Mouse (Mus musculus): ENCODE results near the gene Cyp2d40.
"Not testable (repeated sequence)": the region's sequence is repeated elsewhere in the genome, so short reads cannot be mapped to it uniquely, and the experiment has no call there.

Gene Cyp2d40

DNA sequence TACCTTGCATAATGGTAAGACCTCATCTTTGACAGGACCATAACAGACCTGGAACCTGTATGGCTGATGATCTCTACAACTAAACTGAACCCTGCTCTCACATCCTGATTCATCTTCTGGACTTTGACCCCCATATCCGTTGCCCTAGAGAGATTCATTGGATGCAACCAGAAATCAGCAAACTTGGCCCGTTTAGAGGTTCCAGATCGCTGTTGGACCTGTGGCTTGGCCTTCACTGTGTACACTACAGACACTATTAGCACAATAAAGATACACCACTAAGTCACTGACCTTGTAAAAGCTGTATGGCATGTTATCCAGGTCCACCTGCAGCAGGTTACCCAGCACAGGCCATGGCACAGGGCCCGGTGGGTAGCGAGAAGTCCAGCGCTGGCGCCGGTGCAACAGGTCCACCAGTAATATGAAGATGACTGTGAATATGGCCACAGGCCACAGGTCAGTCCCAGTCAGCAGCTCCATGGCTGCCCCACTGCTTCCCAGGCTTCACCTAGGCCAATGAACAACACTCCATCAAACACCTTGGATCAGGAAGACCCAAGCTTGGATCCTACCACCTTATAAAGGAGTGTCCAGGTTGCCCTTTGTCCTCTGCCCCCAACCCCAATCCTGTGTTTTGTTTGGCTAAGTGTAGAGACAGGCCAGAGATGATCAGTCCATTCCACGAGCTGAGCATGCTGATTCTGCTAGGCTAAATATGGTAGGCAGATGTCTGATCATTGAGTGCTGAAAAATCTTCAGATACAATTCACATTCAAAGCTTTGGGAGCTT, at the start of gene Cyp2d40:
Gene Cyp2d40, minus strand, starts transcription at position 553 of the 790 bp plus-strand sequence.
- in situ Hi-C loops (cut with MboI): no loop called here

DNA sequence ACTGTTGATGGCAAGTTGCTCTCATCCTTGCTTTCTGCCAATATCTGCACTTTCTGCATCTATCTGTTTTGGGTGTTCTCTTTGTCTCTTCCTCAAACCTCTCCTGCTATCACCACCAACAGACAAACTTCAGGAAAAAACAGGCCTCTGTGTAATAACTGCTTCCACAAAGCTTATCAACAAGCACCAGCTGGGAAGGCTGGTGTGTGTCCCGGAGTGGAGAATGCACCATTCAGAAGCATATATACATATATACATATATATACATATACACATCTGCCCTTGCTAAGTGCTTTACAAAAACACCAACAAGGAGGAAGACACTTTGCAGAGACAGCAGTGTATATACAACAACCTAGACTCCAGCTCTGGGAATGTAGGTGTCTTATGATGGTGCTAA, 46.6 kb upstream of the Cyp2d40 start:
- in situ Hi-C loops (cut with MboI): no loop called here

DNA sequence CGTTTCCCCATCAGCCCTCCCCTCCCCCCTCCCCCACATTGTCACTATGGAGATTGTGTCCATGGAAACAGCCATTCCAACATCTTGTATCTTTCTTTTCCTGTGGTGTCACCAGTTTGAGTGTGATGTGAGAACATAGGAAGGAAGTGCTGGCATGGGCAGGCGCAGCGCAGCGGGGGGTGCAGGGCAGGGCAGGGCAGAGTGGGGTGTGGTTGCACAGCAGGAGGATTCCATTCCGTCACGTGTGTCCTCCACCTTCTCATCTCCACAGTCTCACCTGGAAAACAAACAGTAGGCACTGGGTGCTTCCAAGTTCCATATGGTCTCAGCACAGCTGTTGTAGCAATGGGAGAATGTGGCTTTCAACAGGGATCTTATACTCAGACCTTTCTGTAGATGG, 45.5 kb upstream of the Cyp2d40 start:
- in situ Hi-C loops (cut with MboI): loop anchor here (10.0 kb wide), 1 partner anchor 225 kb away; the partner anchor contains the start of gene Nfam1

DNA sequence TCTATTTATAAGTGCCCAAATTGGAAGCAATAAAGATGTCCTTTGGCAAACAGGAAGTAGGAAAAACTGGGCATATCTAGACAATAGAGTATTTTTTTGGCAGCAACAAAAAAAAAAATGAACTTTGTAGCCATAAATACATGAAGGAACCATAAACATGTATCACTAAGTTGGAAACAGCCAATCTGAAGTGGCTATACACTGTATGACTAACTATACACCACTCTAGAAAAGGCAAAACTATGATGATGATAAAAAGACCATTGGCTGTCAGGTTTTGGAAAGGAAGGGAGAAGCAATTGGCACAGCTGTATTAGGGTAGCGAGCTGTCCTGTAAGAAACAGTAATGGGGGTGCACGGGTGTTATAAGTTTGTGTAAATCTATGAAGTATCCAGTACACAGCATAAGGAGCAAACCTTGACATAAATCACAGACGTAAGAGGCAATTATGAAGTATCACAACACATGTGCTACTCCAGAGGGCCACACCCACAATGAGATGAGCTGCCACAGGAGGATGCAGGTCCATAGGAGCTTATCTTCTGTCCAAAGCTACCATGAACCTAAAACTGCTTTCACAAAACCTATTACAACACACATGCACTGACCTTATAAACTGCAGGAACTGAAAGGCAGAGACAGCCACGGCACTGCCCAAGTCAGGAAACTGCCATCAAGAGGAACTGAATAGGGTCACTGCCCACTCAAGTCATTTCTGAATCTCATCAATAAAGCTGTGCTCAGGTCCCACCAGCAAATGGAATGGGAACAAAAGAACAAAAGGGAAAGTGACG, 43.2 kb upstream of the Cyp2d40 start:
- in situ Hi-C loops (cut with MboI): loop anchor here (10.0 kb wide), 1 partner anchor 228 kb away; the partner anchor contains the start of gene Nfam1

DNA sequence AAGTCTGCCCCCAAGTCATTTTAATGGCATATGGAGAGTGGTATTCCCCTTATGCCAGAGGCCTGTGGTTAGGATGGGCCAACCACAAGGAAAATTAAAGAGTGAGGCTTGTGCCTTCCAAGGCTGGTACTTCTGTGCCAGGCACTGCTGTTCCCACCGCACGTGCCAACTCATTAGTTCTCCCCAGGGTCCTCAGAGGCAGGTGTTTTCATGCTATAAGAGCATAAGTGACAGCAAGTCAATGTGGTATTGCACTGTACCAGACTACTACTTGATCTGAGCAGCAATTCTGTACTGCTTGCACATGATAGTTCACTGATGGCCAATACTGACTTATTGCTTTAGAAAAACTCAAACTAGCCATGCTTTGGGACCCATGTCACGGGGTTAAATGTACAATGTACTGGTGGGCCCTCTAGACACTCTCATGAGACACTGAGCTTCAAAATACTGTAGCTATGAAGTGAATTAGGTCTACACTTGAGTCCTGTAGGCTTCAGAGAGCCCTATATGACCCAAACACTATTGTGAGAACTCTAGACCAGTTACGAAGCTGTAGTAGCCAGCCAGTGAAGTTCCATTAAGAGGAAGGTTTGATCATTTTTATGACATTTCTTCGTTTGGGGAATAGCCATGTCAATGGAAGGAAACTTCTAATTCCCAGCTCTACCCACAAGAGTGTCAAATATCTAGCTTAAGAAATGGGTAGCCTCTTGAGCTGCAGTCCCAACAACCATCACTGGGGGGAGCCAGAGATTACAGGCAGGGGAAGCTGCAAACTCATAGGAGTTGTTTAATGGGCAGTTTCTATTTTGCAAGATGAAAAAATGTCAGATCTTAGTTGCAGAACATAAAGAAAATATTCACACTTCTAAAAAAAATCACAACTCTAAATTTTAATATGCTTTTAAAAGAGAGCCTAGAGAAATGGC, 41.0 kb upstream of the Cyp2d40 start:
- in situ Hi-C loops (cut with MboI): loop anchor here (10.0 kb wide), 1 partner anchor 230 kb away; the partner anchor contains the start of gene Nfam1

DNA sequence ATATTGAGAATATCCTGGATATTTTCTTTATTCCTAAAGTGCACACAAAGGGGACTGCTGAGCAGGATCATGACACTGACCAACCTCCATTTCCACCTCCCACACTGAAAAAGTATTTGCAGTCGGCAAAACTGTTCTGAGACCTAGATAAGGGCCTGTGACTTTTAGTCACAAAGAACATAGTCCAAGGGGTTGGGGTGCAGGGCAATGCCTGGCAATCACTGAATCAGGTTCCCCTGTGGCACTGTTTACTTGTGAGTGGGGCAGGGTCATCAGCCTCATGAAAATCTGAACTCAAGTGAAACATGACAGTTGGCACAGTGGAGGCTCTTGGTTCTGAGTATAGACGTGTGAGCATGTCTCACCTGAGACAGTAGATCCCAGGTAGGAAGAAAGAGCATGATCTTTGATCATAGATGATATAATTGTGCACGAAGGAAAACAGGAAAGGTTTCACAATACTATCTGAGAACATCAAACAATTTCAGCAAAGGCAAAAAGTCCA, 32.0 kb upstream of the Cyp2d40 start:
- in situ Hi-C loops (cut with MboI): loop anchor here (25.0 kb wide), 1 partner anchor 509 kb away; the partner anchor contains the start of gene Wbp2nl

DNA sequence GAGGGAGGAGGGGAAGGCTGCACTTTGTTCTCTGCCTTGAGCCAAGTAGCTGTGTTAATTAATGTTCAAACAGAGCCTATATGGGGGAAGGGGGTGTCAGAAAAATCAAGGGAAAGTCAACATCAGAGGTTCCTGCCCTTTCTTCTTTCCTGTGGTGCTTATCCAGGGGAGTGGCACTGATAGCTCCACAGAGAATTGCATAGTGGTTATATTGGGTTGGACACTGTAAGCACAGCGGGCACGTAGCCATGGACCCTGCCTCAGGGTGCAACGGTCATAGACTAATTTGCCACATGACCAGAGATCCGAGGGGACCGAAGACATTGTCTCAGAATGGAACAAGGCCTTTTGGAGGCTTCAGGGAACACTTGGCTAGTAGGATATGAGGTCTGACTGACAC, 30.3 kb upstream of the Cyp2d40 start, which contains the start of gene Cyp2d26:
Gene Cyp2d26, minus strand, starts transcription at position 18 of the 400 bp plus-strand sequence.
- in situ Hi-C loops (cut with MboI): loop anchor here (25.0 kb wide), 1 partner anchor 507 kb away; the partner anchor contains the start of gene Wbp2nl

DNA sequence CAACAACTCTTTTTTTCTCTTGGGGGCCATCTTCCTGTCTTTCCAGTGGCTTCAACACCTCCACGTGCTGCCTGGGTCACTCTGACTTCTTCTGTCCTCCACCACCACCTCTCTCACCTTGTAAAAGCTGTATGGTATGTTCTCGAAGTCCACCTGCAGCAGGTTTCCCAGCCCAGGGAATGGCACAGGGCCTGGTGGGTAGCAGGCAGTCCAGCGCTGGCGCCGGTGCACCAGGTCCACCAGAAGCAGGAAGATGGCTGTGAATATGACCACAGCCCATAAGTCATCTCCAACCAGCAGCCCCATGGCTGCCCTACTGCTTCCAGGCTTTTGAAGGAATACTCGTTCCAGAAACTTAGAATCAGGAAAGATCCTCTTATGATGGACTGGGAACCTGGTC, 29.9 kb upstream of the Cyp2d40 start:
- in situ Hi-C loops (cut with MboI): loop anchor here (25.0 kb wide), 1 partner anchor 507 kb away; the partner anchor contains the start of gene Wbp2nl

DNA sequence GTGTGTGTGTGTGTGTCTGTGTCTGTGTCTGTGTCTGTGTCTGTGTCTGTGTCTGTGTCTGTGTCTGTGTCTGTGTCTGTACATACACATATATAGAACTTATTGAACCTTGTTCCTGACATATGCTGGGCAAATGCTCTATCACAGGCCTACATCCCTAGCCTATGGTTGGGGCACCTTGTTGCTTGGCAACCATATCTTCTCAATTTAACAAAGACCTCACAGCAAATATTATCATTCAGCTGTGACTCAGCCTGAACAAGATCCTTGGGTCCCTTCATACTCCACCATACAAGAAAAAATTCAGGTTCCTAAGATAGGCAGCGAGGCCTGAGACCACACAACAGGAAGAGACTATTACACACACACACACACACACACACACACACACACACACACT, 29.5 kb upstream of the Cyp2d40 start:
- in situ Hi-C loops (cut with MboI): loop anchor here (25.0 kb wide), 1 partner anchor 506 kb away; the partner anchor contains the start of gene Wbp2nl

DNA sequence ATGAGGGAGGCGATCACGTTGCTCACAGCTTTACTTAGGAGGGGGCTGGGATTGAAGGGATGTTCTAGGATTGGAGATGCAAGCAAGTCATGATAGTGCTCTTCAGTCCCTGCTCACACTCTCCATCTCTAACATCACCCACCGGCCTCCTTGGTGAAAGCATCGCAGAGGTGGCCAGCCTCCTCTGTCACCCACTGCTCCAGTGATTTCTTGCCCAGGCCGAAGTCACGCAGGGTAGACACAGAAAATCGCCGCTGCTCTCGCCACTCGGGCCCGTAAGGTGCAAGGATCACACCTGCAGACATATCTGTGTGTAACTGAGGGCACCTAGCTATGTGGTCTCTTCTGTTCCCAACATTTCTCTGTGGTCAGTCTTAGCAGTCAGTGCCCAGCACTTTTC, 28.6 kb upstream of the Cyp2d40 start:
- in situ Hi-C loops (cut with MboI): loop anchor here (25.0 kb wide), 1 partner anchor 505 kb away; the partner anchor contains the start of gene Wbp2nl

DNA sequence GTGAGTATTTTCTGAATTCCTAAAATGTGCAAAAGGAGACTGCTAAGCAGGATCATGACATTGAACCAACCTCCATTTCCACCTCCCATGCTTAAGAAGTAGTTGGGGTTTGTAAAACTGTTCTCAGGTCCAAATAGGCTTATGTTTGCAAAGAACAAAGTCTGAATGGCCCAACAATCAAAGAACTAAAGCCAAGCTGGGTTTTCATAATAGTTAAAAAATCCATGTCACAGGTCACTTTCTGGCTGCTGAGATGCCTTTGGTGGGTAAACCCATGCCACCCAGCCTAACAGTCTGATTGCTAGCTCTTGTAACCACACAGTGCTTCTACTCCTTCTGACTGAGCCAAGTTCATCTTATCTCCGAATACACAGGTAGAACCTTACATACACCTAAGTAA, 20.6 kb upstream of the Cyp2d40 start:
- in situ Hi-C loops (cut with MboI): loop anchor here (25.0 kb wide), 1 partner anchor 497 kb away; the partner anchor contains the start of gene Wbp2nl

DNA sequence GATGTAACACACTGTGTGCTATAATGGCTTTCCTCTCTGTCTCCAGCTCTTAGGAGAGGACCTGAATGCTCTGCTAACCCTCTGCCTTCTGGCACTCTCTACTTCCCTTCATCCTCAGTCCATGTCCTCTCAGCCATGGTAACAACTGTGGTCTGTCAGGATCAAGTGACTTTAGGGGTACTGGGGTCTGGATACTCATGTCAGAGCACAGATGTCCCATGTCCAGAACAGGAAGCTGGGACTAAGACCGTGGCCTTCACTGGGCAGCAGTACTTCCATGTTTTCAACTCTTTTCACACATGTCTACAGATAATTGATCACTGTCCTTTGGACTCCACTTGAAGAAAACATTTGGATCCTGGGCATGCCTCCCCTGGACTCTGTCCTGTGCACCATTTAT, 19.8 kb upstream of the Cyp2d40 start:
- in situ Hi-C loops (cut with MboI): loop anchor here (25.0 kb wide), 1 partner anchor 496 kb away; the partner anchor contains the start of gene Wbp2nl

DNA sequence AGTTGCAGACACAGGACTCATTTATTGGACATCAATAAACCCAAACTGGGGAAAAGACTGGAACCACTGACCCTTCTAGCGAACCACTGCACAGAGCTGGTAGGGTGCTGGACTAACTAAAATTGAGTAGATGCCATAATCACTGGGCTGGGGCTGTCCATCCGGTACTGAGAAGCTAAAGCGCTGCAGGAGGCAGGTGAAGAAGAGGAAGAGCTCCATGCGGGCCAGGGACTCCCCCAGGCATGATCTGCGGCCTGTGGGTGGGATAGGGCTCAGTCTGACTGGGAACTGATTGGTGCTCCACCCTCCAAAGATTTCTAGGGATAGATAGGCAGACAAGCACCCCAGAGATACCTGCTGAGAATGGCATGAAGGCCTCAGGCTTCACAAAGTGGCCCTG, 13.9 kb upstream of the Cyp2d40 start:
- in situ Hi-C loops (cut with MboI): loop anchor here (25.0 kb wide), 1 partner anchor 491 kb away; the partner anchor contains the start of gene Wbp2nl

DNA sequence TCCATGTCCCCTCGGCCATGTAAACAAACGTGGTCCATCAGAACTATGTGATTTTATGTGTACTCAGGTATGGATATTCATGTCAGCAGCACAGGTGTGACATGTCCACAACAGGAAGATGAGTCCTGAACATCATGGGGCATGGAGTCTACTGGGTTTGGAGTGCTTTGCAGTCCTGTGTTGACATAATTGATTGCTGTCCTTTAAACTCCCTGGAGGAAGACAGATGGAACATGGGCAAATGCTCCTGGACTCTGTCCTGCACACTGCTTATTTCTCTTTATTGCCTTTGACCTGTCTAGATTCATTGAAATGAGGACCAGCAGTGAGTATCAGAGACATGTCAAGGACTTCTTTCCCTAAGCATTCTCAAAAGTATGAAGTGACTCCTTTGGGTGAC, 2.0 kb upstream of the Cyp2d40 start:
- in situ Hi-C loops (cut with MboI): no loop called here

DNA sequence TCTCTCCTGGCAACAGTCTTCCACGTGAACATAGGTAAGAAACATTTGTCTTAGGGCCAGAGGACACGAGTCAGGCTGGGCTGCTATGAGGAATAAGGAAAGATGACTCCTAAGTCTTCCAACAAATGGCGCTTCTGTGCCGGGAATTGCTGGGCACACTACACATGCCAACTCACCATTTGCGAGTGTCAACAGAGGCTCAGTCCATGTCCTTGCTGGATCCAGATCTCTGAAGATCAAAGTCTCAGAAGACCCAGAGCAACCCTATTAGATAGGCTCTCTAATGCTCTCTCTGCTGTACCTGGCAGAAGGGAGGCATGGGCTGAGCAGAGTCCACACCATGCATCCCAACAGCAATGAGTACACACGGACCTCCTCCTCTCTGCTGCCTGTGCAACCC, 898 bp upstream of the Cyp2d40 start:
- in situ Hi-C loops (cut with MboI): no loop called here

DNA sequence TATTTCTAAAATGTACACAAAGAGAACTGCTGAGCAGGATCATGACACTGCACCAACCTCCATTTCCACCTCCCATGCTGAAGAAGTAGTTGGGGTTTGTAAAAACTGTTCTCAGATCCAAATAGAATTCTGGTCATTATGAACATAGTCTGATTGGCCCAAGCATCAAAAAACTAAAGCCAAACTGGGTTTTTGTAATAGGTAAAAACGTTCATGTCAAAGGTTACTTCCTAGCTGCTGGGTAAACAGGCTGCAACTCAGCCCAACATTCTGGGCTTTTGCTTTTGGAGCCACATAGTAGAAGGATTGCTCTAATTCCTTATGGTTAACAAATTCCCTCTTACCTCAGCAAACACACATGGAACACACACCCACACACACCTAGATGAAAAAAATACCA, 15.8 kb downstream of the Cyp2d40 start:
- in situ Hi-C loops (cut with MboI): no loop called here

DNA sequence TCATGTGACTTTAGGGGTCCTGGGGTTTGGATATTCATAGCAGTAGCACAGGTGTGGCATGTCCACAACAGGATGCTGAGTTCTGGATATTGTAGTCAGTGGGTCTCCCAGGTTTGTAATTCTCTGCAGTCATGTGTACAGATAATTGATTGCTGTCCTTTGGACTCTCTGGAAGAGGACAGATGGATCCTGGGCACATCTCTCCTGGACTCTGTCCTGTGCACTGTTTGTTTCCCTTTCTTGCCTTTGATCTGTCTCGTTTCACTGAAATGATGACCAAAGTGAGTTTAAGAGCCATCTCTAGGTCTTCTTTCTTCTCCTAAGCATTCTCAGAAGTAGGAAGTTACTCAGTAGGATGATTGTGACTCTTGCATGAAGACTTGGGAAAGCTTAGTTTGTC, 16.5 kb downstream of the Cyp2d40 start:
- in situ Hi-C loops (cut with MboI): no loop called here

DNA sequence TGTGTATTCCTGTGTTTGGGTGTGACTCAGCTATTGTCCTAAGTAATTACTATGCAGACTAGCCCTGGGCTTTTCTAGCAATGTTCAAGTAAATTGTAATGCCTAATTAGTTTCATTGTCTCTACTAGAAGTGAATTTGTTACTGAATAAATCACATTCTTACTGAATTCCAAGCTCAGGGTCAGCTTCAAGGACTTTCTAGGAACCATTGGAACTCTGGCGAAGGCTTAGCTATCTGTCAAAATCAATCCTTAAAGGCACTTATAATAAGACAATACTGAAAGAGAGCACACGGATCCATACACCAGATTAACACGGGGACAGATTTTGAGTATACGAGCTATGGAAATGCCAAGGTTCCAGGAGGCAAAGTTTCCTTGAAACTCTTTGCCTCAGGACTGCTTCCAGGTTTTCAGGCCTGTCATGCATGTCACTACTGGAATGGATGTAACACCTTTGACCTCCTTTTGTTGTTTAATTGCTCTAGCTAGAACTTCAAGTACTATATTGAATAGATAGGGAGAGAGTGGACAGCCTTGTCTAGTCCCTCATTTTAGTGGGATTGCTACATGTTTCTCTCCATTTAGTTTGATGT, 30.6 kb downstream of the Cyp2d40 start:
- in situ Hi-C loops (cut with MboI): not testable (repeated sequence)

Data from mature B cell (primary cell).